Mouse (Mus musculus) limb, embryonic 13.5 days (tissue): ENCODE results near the gene Tef. TPM values are rescaled to one million over a fixed set of nuclear protein-coding genes. Genes with fewer than 3 reads are reported as not detected.

Experiments used
- ATAC-seq: fragments of 200-750 bp; cut with Nextera tagmentation; 2 replicates; pipeline ENCODE4 v1.8.0; 2017; ENCODE audit warnings: low read depth, moderate number of reproducible peaks, moderate TSS enrichment; ENCODE audit not compliant: low FRiP score
- H3K27ac ChIP-seq: fragments of 300-500 bp; sonication (generic); 2 replicates; pipeline ENCODE4 v1.5.1; 2015; ENCODE audit warnings: inconsistent platforms, mild to moderate bottlenecking, moderate library complexity
- H3K27me3 ChIP-seq: fragments of 300-500 bp; sonication (generic); 2 replicates; pipeline ENCODE4 v1.6.1; 2015; ENCODE audit warnings: mild to moderate bottlenecking, inconsistent platforms
- H3K36me3 ChIP-seq: fragments of 300-500 bp; sonication (generic); 2 replicates; pipeline ENCODE4 v1.6.1; 2015; ENCODE audit warnings: inconsistent platforms, mild to moderate bottlenecking, moderate library complexity
- H3K4me1 ChIP-seq: fragments of 300-500 bp; sonication (generic); 2 replicates; pipeline ENCODE4 v1.6.1; 2015; ENCODE audit warnings: inconsistent platforms
- H3K4me2 ChIP-seq: fragments of 300-500 bp; sonication (generic); replicated peaks from 2 replicates; pipeline ENCODE4 v1.6.1; 2015; ENCODE audit warnings: inconsistent platforms, mild to moderate bottlenecking, moderate library complexity
- H3K4me3 ChIP-seq: fragments of 300-500 bp; sonication (generic); 2 replicates; pipeline ENCODE4 v1.5.1; 2015; ENCODE audit warnings: moderate library complexity, mild to moderate bottlenecking, inconsistent platforms
- H3K9ac ChIP-seq: fragments of 300-500 bp; sonication (generic); 2 replicates; pipeline ENCODE4 v1.6.1; 2015; ENCODE audit warnings: mild to moderate bottlenecking, inconsistent platforms
- H3K9me3 ChIP-seq: fragments of 300-500 bp; sonication (generic); 2 replicates; pipeline ENCODE4 v1.6.1; 2016; ENCODE audit warnings: inconsistent platforms
- WGBS: fragments of 180-500 bp; shearing (Covaris S2); methylation state at CpG from one replicate; pipeline ENCODE4 v1.1.7; 2015; 5-methylcytosine and 5-hydroxymethylcytosine counted together
- polyA plus RNA-seq: library from polyadenylated mRNA; unstranded; fragments of >200 nt; fragmentation: Nextera tagmentation; extraction: Ambion mirVana; gene quantifications from 2 replicates; pipeline ENCODE4 v1.2.1, GENCODE M21; 2015

Tef gene
- polyA plus RNA-seq, result 25.4 and 26.0 TPM in 2 replicates

DNA sequence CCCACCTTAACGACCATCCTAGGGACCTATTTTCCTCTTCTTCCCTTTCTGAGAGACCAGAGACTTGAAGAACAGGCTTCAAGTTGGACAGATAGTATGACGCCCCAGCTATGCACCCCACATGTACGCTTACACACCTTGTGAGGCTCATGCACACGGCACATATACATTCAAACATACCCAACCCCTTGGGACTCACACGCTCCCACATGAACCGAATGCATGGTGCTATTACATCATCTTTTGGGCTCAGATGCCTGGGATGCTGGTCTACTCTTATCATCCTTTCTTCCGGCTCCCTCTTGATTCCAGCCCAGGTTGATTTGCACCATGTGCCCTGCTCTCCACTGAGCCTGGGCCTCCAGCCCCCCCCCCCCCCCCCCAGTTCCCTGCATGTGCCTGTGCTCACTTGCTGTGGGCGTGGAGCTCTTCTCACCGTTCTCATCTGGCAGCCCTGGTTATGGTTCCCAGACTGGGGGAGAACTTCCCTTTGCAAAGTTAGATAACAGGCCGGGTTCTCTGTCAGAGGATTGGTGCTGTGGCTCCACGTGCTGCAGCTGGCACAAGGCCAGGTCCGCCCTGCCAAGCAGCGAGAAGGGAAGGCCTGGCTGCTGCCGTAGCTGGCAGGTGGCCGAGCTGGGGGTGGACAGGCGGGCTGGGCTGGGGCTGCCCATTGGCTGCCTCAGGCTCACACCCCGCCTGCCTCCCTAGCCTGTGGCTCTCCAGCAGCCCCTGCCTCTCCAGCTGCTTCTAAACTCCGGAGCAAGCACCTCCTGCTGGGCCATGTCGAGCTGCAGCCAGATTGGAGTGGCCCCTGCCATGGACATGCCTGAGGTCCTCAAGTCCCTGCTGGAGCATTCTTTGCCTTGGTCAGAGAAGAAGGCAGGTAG, at the start of gene Tef:
TSS of gene Tef (plus strand) at position 421 of the 890 bp plus-strand sequence.
- H3K9me3 ChIP-seq, result no peaks in the 10 kb centered on the region
- peak within 1 kb of the TSS; percentile 77 for H3K4me2 ChIP-seq
- H3K4me3 ChIP-seq, result peak within 1 kb of the TSS; percentile 43
- ATAC-seq, result peak; percentile 97
- H3K27ac ChIP-seq, result peak within 1 kb of the TSS; percentile 85
- H3K36me3 ChIP-seq, result peaks cover 7% of the 10 kb centered on the region; the same call in 1 of the 2 replicates
- H3K27me3 ChIP-seq, result no peaks in the 10 kb centered on the region
- WGBS, result 20% methylated on average over 19 of the region's 19 CpGs
- peak within 1 kb of the TSS; percentile 62 for H3K9ac ChIP-seq
- H3K4me1 ChIP-seq, result peaks cover 40% of the 10 kb centered on the region

DNA sequence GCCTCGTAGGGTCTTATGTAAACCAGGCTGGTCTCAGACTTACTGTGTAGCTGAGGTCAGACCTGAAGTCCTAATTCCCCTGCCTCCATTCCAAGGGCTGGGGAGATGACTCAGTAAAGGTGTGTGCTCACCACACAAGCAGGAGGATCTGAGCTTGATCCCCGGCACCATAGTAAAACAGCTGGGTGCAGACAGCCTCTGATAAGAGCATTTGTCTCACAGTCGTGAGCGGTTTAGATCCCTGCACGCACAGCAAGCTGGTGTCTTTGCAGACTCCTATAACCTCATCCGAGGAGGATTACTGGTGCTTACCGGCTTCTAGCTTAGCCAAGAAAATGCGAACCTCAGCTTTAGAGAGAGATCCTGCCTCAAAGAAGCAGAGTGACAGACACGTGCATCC, 48.6 kb upstream of the Tef start:
- Histone ChIP-seq H3K27ac (no peak overlapping the region), H3K9ac (no peak overlapping the region), H3K4me3 (no peak overlapping the region), H3K9me3 (peaks cover 4% of the 10 kb centered on the region; the same call in 1 of the 2 replicates), H3K27me3 (no peaks in the 10 kb centered on the region), H3K36me3 (peaks cover 32% of the 10 kb centered on the region), H3K4me2 (no peak overlapping the region), H3K4me1 (no peaks in the 10 kb centered on the region)
- WGBS, result 97% methylated on average over 9 of the region's 9 CpGs
- ATAC-seq, result no peak

DNA sequence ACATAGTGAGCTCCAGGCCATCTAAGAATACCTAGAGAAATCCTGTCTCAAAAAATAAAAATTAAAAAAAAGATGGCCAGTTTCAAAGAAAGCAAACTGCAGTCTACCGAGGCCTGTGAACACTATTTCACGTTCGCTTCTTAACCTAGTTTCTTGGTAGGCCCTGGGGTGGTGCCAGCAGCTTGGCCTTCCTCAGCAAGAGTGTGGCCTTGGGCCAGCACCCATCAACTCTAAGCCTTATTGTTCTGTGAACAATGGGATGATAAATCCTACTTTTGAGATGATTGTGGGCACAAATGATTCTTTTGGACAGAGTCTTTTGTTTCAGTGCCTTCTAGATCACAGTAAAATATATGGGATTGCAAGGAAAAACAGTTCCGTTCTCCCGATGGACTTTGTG, 43.5 kb upstream of the Tef start:
- Histone ChIP-seq H3K27me3 (no peaks in the 10 kb centered on the region), H3K36me3 (peaks cover 35% of the 10 kb centered on the region), H3K4me2 (no peak overlapping the region), H3K27ac (no peak overlapping the region), H3K9ac (no peak overlapping the region), H3K4me1 (no peaks in the 10 kb centered on the region), H3K9me3 (peaks cover 2% of the 10 kb centered on the region; the same call in 1 of the 2 replicates), H3K4me3 (no peak overlapping the region)
- WGBS, result 92% methylated on average over 5 of the region's 5 CpGs
- no peak for ATAC-seq

DNA sequence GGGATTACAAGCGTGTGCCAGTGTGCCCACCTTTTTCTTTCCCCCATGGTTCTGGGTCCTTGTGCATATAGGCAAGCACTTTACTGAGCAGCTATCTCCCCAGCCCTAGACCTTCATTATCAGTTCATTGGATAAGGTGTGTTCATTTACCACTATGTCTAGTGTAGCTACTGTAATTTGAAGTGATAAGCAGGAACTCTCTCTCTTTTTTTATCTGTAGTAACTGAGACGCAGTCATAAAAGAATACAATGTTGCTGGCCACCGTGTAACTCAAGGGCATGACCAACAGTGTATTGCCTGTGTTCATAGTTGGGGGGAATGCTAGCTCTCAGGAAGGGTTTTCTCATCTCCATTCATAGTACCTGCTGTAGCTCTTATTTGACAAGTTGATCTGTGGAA, 42.7 kb upstream of the Tef start:
- Histone ChIP-seq H3K4me3 (no peak overlapping the region), H3K4me1 (0 out of 2 replicates have a peak, but pooled peaks cover 2% of the 10 kb centered on the region), H3K27me3 (no peaks in the 10 kb centered on the region), H3K9me3 (no peaks in the 10 kb centered on the region), H3K9ac (no peak overlapping the region), H3K36me3 (peaks cover 28% of the 10 kb centered on the region), H3K27ac (no peak overlapping the region), H3K4me2 (no peak overlapping the region)
- no peak for ATAC-seq
- WGBS, result 92% methylated on average over 3 of the region's 3 CpGs

DNA sequence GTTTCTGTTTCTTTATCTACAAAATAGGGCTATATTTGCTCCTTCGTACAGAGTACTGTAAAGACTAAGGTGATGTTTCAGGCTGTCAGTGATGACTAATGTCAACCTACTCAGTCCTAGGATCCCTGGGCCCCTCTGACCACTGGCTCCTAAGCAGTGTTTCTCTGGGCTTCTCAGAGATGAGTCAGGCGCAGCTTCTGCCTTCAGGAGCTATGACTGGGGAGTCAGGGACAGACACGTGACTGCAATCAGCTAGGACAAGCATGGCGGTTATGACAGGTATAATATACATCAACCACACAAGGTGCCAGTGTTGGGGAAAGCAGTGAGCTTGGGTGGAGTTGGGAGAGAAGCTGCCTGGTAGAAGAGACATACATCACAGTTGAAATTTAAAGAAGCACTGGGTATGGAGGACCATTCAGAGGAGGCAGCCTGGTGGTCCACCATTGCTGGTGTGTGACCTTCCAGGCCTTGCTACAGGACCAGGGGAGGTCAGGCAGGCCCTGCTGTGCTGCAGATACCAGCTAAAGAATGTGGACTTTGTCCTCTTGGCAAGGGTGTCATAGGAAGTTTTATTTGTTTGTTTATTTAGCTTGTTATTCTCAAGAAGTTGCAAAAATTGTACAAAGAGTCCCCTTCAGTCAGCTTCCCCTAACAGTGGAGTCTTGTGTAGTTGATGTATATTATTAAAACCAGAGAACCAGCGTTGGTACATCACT, 41.7 kb upstream of the Tef start:
- H3K9ac ChIP-seq, result no peak overlapping the region
- no peak for ATAC-seq
- no peak overlapping the region for H3K4me2 ChIP-seq
- H3K27me3 ChIP-seq, result no peaks in the 10 kb centered on the region
- no peaks in the 10 kb centered on the region for H3K9me3 ChIP-seq
- H3K4me1 ChIP-seq, result 0 out of 2 replicates have a peak, but pooled peaks cover 2% of the 10 kb centered on the region
- H3K36me3 ChIP-seq, result peaks cover 19% of the 10 kb centered on the region
- 93% methylated on average over 5 of the region's 5 CpGs for WGBS
- H3K4me3 ChIP-seq, result no peak overlapping the region
- no peak overlapping the region for H3K27ac ChIP-seq

DNA sequence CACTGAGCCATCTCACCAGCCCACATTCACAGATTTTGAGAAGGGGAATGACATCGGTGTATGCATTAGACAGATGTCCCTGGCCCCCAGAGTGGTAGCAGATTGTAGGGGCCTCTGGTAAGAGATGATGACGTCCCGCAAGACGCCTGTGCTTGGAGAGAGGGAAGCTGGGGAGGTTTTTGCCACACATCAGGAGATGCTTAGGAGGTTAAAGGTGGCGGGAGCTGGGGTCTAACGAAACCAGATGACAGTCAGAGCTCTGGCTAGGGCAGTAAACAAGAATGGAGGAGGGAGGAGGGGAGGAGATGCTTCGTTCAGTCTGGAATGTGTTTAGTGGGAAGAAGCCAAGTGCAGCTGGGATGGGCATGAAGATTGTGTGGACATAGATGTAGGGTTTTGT, 40.8 kb upstream of the Tef start:
- H3K27ac ChIP-seq, result no peak overlapping the region
- H3K4me1 ChIP-seq, result 0 out of 2 replicates have a peak, but pooled peaks cover 2% of the 10 kb centered on the region
- WGBS, result 47% methylated on average over 7 of the region's 7 CpGs
- no peak overlapping the region for H3K4me3 ChIP-seq
- no peaks in the 10 kb centered on the region for H3K9me3 ChIP-seq
- H3K9ac ChIP-seq, result no peak overlapping the region
- H3K4me2 ChIP-seq, result no peak overlapping the region
- no peak for ATAC-seq
- H3K27me3 ChIP-seq, result no peaks in the 10 kb centered on the region
- peaks cover 14% of the 10 kb centered on the region for H3K36me3 ChIP-seq

DNA sequence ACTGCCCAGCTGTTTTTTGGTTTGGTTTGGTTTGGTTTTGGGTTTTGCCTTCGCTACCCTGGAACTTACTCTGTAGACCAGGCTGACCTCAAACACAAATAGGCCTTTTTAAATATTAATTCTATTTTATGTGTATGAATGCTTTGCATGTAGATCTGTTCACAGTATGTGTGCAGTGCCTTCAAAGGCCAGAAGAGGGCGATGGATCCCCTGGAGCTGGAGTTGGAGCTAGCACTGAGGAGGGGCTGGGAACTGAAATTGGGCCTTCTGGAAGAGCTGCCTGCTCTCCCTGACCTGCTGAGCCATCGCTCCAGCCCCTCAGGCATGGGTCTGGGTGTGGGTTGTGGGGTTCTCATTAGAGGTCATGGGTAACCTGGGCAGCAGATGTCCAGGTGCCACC, 40.3 kb upstream of the Tef start:
- Histone ChIP-seq H3K4me1 (0 out of 2 replicates have a peak, but pooled peaks cover 2% of the 10 kb centered on the region), H3K4me3 (no peak overlapping the region), H3K4me2 (no peak overlapping the region), H3K9ac (no peak overlapping the region), H3K27ac (no peak overlapping the region), H3K36me3 (peaks cover 14% of the 10 kb centered on the region), H3K27me3 (no peaks in the 10 kb centered on the region), H3K9me3 (no peaks in the 10 kb centered on the region)
- 85% methylated on average over 3 of the region's 3 CpGs for WGBS
- no peak for ATAC-seq

DNA sequence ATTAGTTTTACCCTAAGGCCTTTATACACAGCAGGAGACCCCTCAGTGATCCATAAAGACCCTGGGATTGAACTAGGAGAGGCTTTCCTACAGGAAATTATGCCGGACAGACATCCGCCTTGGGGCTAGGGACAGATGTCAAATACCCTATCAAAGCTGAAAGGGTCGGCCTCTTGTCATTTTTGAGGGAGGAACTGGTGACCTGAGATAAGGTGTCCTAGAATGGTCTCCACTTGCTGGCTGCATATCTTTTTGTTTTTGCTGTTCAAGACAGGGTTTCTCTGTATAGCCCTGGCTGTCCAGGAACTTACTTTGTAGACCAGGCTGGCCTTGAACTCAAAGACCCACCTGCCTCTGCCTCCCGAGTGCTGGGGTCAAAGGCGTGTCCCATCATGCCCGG, 37.6 kb upstream of the Tef start:
- Histone ChIP-seq H3K9ac (no peak overlapping the region), H3K4me2 (no peak overlapping the region), H3K27ac (no peak overlapping the region), H3K4me3 (no peak overlapping the region), H3K9me3 (no peaks in the 10 kb centered on the region), H3K36me3 (peaks cover 34% of the 10 kb centered on the region), H3K4me1 (0 out of 2 replicates have a peak, but pooled peaks cover 2% of the 10 kb centered on the region), H3K27me3 (no peaks in the 10 kb centered on the region)
- WGBS, result 77% methylated on average over 6 of the region's 6 CpGs
- no peak for ATAC-seq

DNA sequence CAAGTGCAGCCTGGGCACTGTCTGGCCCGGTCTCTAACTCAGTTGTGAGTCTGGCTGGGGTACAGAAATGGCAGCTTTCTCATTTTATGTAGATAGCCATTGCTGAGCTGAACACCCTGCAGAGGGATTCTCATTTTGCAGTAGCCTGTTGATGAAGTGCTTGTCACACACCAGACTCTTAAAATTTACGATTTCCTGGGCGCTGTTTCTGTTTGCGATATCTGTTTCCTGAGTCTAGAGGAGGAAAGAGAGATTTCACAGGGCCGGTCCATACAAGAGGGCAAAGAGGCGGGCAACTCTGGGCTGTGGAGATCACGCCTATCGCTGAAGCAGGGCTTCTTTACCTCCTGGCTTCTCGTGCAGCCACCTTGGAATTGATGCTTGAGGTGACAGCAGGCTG, 36.6 kb upstream of the Tef start:
- H3K4me1 ChIP-seq, result 0 out of 2 replicates have a peak, but pooled peaks cover 2% of the 10 kb centered on the region
- H3K4me2 ChIP-seq, result no peak overlapping the region
- no peak overlapping the region for H3K4me3 ChIP-seq
- no peaks in the 10 kb centered on the region for H3K9me3 ChIP-seq
- no peaks in the 10 kb centered on the region for H3K27me3 ChIP-seq
- 77% methylated on average over 9 of the region's 9 CpGs for WGBS
- no peak for ATAC-seq
- H3K27ac ChIP-seq, result no peak overlapping the region
- peaks cover 43% of the 10 kb centered on the region for H3K36me3 ChIP-seq
- H3K9ac ChIP-seq, result no peak overlapping the region

DNA sequence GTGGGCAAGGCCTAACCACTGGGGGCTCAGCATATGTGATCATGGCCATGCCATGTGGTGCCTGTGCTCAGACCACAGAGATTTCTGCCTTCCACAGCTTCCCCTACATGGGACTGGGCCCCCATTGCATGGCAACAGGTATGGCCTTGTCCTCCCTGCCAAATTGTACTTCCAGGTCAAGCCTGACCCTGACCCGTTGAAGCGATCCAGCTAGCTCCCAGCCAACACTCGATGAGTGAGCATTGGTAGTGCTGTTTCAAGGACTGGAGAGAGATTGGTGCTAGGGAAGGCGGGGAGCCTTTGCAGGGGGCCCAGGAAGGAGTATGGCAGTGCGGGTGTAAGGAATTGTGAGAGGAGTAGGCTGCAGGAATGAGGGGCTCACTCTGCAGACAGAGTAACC, 35.8 kb upstream of the Tef start:
- 0 out of 2 replicates have a peak, but pooled peaks cover 2% of the 10 kb centered on the region for H3K4me1 ChIP-seq
- H3K36me3 ChIP-seq, result peaks cover 45% of the 10 kb centered on the region

DNA sequence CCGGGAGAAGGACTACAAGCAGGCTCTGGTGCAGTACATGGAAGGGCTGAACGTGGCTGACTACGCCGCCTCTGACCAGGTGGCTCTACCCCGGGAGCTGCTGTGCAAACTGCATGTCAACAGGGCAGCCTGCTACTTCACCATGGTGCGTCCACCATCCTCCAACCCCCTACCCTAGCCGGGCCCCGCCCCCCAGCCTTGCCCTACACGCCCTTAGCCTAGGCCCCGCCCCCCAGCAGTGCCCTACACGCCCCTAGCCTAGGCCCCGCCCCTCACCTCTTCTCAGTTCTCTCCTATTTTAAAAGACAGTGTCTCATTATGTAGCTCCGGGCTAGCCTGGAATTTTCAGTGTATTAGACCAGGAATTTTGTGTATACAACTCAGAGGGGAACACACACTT, 33.2 kb upstream of the Tef start:
- H3K36me3 ChIP-seq, result peaks cover 63% of the 10 kb centered on the region
- no peak overlapping the region for H3K4me2 ChIP-seq
- 0 out of 2 replicates have a peak, but pooled peaks have one; percentile 30 for ATAC-seq
- no peak overlapping the region for H3K9ac ChIP-seq
- no peaks in the 10 kb centered on the region for H3K27me3 ChIP-seq
- H3K9me3 ChIP-seq, result no peaks in the 10 kb centered on the region
- 0 out of 2 replicates have a peak, but pooled peaks cover 2% of the 10 kb centered on the region for H3K4me1 ChIP-seq
- WGBS, result 61% methylated on average over 13 of the region's 13 CpGs
- no peak overlapping the region for H3K27ac ChIP-seq
- no peak overlapping the region for H3K4me3 ChIP-seq

More for the DNA sequence above, 35.8 kb upstream of the Tef start:
- no peaks in the 10 kb centered on the region for H3K27me3 ChIP-seq
- no peak overlapping the region for H3K27ac ChIP-seq
- whole genome bisulfite sequencing, result 87% methylated on average over 5 of the region's 5 CpGs
- ATAC-seq, result no peak
- H3K4me3 ChIP-seq, result no peak overlapping the region
- H3K9me3 ChIP-seq, result no peaks in the 10 kb centered on the region
- H3K9ac ChIP-seq, result no peak overlapping the region
- no peak overlapping the region for H3K4me2 ChIP-seq
